Mouse (Mus musculus) midbrain, postnatal 0 days (tissue): ENCODE measurements around the gene Arl4c. TPM values are rescaled to one million over a fixed set of nuclear protein-coding genes. Genes with fewer than 3 reads are reported as not detected.

Experiments
- ATAC-seq: fragments of 200-750 bp; cut with Nextera tagmentation; 2 replicates; pipeline ENCODE4 v1.8.0; 2017; ENCODE audit warnings: moderate number of reproducible peaks, mild to moderate bottlenecking, moderate TSS enrichment, moderate library complexity; ENCODE audit not compliant: low FRiP score
- DNase-seq: peaks from one replicate; pipeline ENCODE4 v3.0.0-alpha.2; 2015; ENCODE audit warnings: low spot score
- H3K27ac ChIP-seq: fragments of 300-500 bp; sonication (generic); 2 replicates; pipeline ENCODE4 v1.5.1; 2014; ENCODE audit warnings: low read depth, mild to moderate bottlenecking, low read length, mixed read lengths
- H3K27me3 ChIP-seq: fragments of 300-500 bp; sonication (generic); 2 replicates; pipeline ENCODE4 v1.6.1; 2014; ENCODE audit warnings: low read length, control low read depth, mixed read lengths; ENCODE audit not compliant: insufficient read depth
- H3K36me3 ChIP-seq: fragments of 300-500 bp; sonication (generic); 2 replicates; pipeline ENCODE4 v1.6.1; 2014; ENCODE audit warnings: low read length, control low read depth, mixed read lengths; ENCODE audit not compliant: insufficient read depth
- H3K4me1 ChIP-seq: fragments of 300-500 bp; sonication (generic); 2 replicates; pipeline ENCODE4 v1.6.1; 2014; ENCODE audit warnings: mild to moderate bottlenecking, control low read depth, antibody characterized with exemption, low read length, mixed read lengths; ENCODE audit not compliant: insufficient read depth
- H3K4me2 ChIP-seq: fragments of 300-500 bp; sonication (generic); 2 replicates; pipeline ENCODE4 v1.6.1; 2014; ENCODE audit warnings: low read depth, mild to moderate bottlenecking, low read length, mixed read lengths; ENCODE audit not compliant: poor library complexity, severe bottlenecking
- H3K4me3 ChIP-seq: fragments of 300-500 bp; sonication (generic); 2 replicates; pipeline ENCODE4 v1.5.1; 2014; ENCODE audit warnings: low read depth, mild to moderate bottlenecking, low read length, moderate library complexity
- H3K9ac ChIP-seq: fragments of 300-500 bp; sonication (generic); replicated peaks from 2 replicates; pipeline ENCODE4 v1.6.1; 2014; ENCODE audit warnings: mild to moderate bottlenecking, low read length, moderate library complexity, mixed read lengths; ENCODE audit not compliant: poor library complexity, severe bottlenecking
- H3K9me3 ChIP-seq: fragments of 300-500 bp; sonication (generic); 2 replicates; pipeline ENCODE4 v1.6.1; 2016; ENCODE audit warnings: low read length, control low read depth
- CTCF ChIP-seq: IDR thresholded peaks from 2 replicates; pipeline ENCODE4 v1.5.1; 2016; ENCODE audit warnings: antibody characterized with exemption, mild to moderate bottlenecking
- WGBS: fragments of 180-500 bp; shearing (Covaris S2); extraction: QIAGEN DNeasy Blood & Tissue Kit; methylation state at CpG from one replicate; pipeline ENCODE4 v1.1.7; 2014; 5-methylcytosine and 5-hydroxymethylcytosine counted together
- polyA plus RNA-seq: library from polyadenylated mRNA; unstranded; fragments of >200 nt; fragmentation: Nextera tagmentation; extraction: Ambion mirVana; gene quantifications from 2 replicates; pipeline ENCODE4 v1.2.1, GENCODE M21; 2015
- total RNA-seq: library from RNA; depleted of rRNA; stranded (reverse); fragments of >200 nt; gene quantifications from 2 replicates; pipeline ENCODE4 v1.2.3, GENCODE M21; 2014

Gene Arl4c
- total and polyA plus RNA-seq, 2 experiments from 2014 or later: 47.4 to 101 TPM

DNA sequence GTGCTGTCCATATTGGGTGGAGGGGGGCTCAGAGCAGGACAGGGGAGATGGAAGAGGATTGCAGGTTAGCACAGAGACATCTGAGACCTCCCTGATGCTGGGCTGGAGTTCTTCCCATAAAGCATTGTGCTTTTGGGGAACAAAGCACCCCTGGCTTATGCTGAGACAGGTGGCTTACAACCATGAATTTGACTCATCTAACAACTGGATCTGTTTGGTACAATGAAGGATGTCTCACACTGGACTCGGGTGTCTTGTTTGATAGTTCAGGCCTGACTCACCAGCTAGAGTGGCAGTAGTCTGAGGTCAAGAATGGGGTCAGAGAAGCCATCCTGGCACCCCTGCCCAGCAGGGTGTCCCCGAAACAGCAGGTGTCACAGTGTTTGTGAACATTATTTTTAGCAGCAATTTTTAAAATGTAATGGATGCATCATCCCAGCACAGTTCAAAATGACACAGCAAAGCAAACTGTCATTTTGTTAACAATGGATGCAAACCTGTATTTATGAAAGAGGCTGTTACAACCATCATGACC lies 9.7 kb downstream of the Arl4c start:
- ATAC-seq (no peak), DNase-seq (no peak)
- Histone ChIP-seq H3K27ac (no peak overlapping the region), H3K9ac (no peak overlapping the region), H3K4me2 (no peak overlapping the region), H3K27me3 (no peaks in the 10 kb centered on the region), H3K4me3 (no peak overlapping the region), H3K36me3 (peaks cover 5% of the 10 kb centered on the region; the same call in 1 of the 2 replicates), H3K9me3 (no peaks in the 10 kb centered on the region), H3K4me1 (peaks cover 1% of the 10 kb centered on the region; the same call in 1 of the 2 replicates)
- no peak for TF ChIP-seq CTCF
- 74% methylated on average over 2 of the region's 2 CpGs for WGBS

GRCm38 (mm10) chr1:88690601-88691000 lies 11.4 kb downstream of the Arl4c start:
- 84% methylated on average over 6 of the region's 6 CpGs for WGBS
- H3K27me3 ChIP-seq: no peaks in the 10 kb centered on the region
- no peak overlapping the region for H3K9ac ChIP-seq
- no peak overlapping the region for H3K27ac ChIP-seq
- TF ChIP-seq CTCF: no peak
- H3K4me3 ChIP-seq: no peak overlapping the region
- no peaks in the 10 kb centered on the region for H3K9me3 ChIP-seq
- peaks cover 2% of the 10 kb centered on the region; the same call in 1 of the 2 replicates for H3K36me3 ChIP-seq
- no peak overlapping the region for H3K4me2 ChIP-seq
- H3K4me1 ChIP-seq: no peaks in the 10 kb centered on the region
- DNase-seq (no peak), ATAC-seq (no peak)

DNA sequence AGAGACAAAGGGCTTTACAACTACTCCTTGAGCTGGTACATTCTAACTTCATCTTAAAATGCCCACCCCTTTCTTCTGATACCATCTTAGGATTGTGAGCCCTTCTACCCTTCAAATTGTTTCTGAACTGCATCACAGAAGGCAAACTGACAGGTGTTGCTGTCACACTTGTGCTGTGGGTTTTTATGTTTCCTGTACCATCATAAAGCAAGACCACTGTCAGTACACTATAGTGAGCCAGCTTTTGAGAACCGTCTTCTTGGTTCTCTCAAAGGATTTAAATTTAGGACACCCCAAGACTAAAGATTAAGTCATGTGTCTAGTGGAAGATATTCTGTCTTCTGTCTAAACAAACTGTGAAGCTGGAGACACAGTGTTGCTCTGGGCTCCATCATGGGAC lies 17.3 kb downstream of the Arl4c start:
- WGBS: 92% methylated on average over 1 of the region's 1 CpGs
- Histone ChIP-seq H3K9ac (no peak overlapping the region), H3K4me1 (no peaks in the 10 kb centered on the region), H3K4me3 (no peak overlapping the region), H3K4me2 (no peak overlapping the region), H3K27me3 (no peaks in the 10 kb centered on the region), H3K27ac (no peak overlapping the region), H3K9me3 (no peaks in the 10 kb centered on the region), H3K36me3 (no peaks in the 10 kb centered on the region)
- TF ChIP-seq CTCF: no peak
- no peak for DNase-seq
- ATAC-seq: no peak

- H3K27me3 ChIP-seq: no peaks in the 10 kb centered on the region
- no peaks in the 10 kb centered on the region for H3K36me3 ChIP-seq
- TF ChIP-seq CTCF: no peak
- 92% methylated on average over 4 of the region's 4 CpGs for WGBS
- no peak overlapping the region for H3K4me3 ChIP-seq
- H3K4me2 ChIP-seq: no peak overlapping the region
- DNase-seq: no peak
- H3K4me1 ChIP-seq: no peaks in the 10 kb centered on the region
- no peaks in the 10 kb centered on the region for H3K9me3 ChIP-seq
- no peak for ATAC-seq
- H3K27ac ChIP-seq: no peak overlapping the region
- no peak overlapping the region for H3K9ac ChIP-seq
Measured at GRCm38 (mm10) chr1:88681596-88681995, 20.4 kb downstream of the Arl4c start.

GRCm38 (mm10) chr1:88680804-88681203 lies 21.2 kb downstream of the Arl4c start:
- 78% methylated on average over 3 of the region's 3 CpGs for WGBS
- H3K9ac ChIP-seq: no peak overlapping the region
- no peak for TF ChIP-seq CTCF
- no peak overlapping the region for H3K4me2 ChIP-seq
- no peaks in the 10 kb centered on the region for H3K9me3 ChIP-seq
- no peak overlapping the region for H3K27ac ChIP-seq
- no peaks in the 10 kb centered on the region for H3K27me3 ChIP-seq
- H3K36me3 ChIP-seq: no peaks in the 10 kb centered on the region
- no peak for ATAC-seq
- H3K4me1 ChIP-seq: no peaks in the 10 kb centered on the region
- no peak overlapping the region for H3K4me3 ChIP-seq
- DNase-seq: no peak

GRCm38 (mm10) chr1:88678231-88678739 lies 23.7 kb downstream of the Arl4c start:
- Histone ChIP-seq H3K27ac (no peak overlapping the region), H3K9me3 (no peaks in the 10 kb centered on the region), H3K4me3 (no peak overlapping the region), H3K4me1 (no peaks in the 10 kb centered on the region), H3K36me3 (no peaks in the 10 kb centered on the region), H3K9ac (no peak overlapping the region), H3K4me2 (no peak overlapping the region), H3K27me3 (no peaks in the 10 kb centered on the region)
- ATAC-seq: no peak
- no peak for TF ChIP-seq CTCF
- 46% methylated on average over 3 of the region's 3 CpGs for WGBS
- DNase-seq: no peak
